Mouse (Mus musculus) embryonic facial prominence, embryonic 12.5 days (tissue): ENCODE measurements around the gene Kcnd1. TPM values are rescaled to one million over a fixed set of nuclear protein-coding genes. Genes with fewer than 3 reads are reported as not detected.

Experiments used
- microRNA counts: library from miRNA; unstranded; fragments of <30 nt; microRNA quantifications from one replicate; lab custom pipeline; 2017
- microRNA-seq: library from miRNA; unstranded; fragments of <30 nt; microRNA quantifications from one replicate; pipeline ENCODE4, GENCODE M21; 2017
- polyA plus RNA-seq: library from polyadenylated mRNA; unstranded; fragments of >200 nt; fragmentation: Nextera tagmentation; extraction: Ambion mirVana; gene quantifications from 2 replicates; pipeline ENCODE4 v1.2.1, GENCODE M21; 2016

Kcnd1 gene
- polyA plus RNA-seq, 1 experiment from 2014 or later, result 2.3 TPM

MicroRNA genes within 50 kb of the gene (microRNA counts, 519-probe panel; counts per million panel counts)
- microRNA mmu-miR-1198 (lab: Ali Mortazavi, UCI), result 3,734 counts per million, percentile 75 among the panel's probes with 10 or more counts

Small RNAs within 50 kb of the gene (microRNA-seq; reads per million reads assigned to microRNA genes)
- 39.0 reads per million, percentile 42 among the genes with 10 or more reads in this experiment for gene Mir1198

Other genes starting within 250 kb of the Kcnd1 start
- 0.08 TPM in 1 of 2 replicates, not detected in the other for gene Foxp3, start 248.6 kb upstream of the Kcnd1 start, polyA plus RNA-seq
- gene Ppp1r3f, start 248.0 kb upstream of the Kcnd1 start, polyA plus RNA-seq, result 3.5 TPM in 2 replicates
- gene Ccdc22, start 216.8 kb upstream of the Kcnd1 start, polyA plus RNA-seq, result 32.4 TPM in 2 replicates
- gene Cacna1f, start 215.2 kb upstream of the Kcnd1 start, polyA plus RNA-seq, result 0.04 and 0.09 TPM in 2 replicates
- gene Syp, start 183.8 kb upstream of the Kcnd1 start, polyA plus RNA-seq, result 7.7 and 11.1 TPM in 2 replicates
- 6.6 and 7.1 TPM in 2 replicates for gene Prickle3, start 165.0 kb upstream of the Kcnd1 start, polyA plus RNA-seq
- gene Plp2, start 150.9 kb upstream of the Kcnd1 start, polyA plus RNA-seq, result 58.4 and 63.2 TPM in 2 replicates
- gene Magix, start 141.0 kb upstream of the Kcnd1 start, polyA plus RNA-seq, result 0.11 and 0.15 TPM in 2 replicates
- 38.7 and 39.6 TPM in 2 replicates for gene Gpkow, start 125.2 kb upstream of the Kcnd1 start, polyA plus RNA-seq
- 32.3 and 33.0 TPM in 2 replicates for gene Wdr45, start 108.0 kb upstream of the Kcnd1 start, polyA plus RNA-seq
- gene Gm45208, start 100.0 kb upstream of the Kcnd1 start, polyA plus RNA-seq, result not detected in 2 replicates
- 69.9 and 71.0 TPM in 2 replicates for gene Praf2, start 93.8 kb upstream of the Kcnd1 start, polyA plus RNA-seq
- gene Ccdc120, start 71.4 kb upstream of the Kcnd1 start, polyA plus RNA-seq, result 18.9 and 27.5 TPM in 2 replicates
- gene Tfe3, start 59.7 kb upstream of the Kcnd1 start, polyA plus RNA-seq, result 31.8 and 32.1 TPM in 2 replicates
- gene Gripap1, start 32.5 kb upstream of the Kcnd1 start, polyA plus RNA-seq, result 50.4 and 53.5 TPM in 2 replicates
- 67.4 and 70.2 TPM in 2 replicates for gene Otud5, start 19.1 kb downstream of the Kcnd1 start, polyA plus RNA-seq
- gene Pim2, start 56.0 kb downstream of the Kcnd1 start, polyA plus RNA-seq, result 5.9 and 6.0 TPM in 2 replicates
- gene Slc35a2, start 61.7 kb downstream of the Kcnd1 start, polyA plus RNA-seq, result 30.4 and 33.1 TPM in 2 replicates
- 147 and 162 TPM in 2 replicates for gene Pqbp1, start 77.0 kb downstream of the Kcnd1 start, polyA plus RNA-seq
- 167 and 169 TPM in 2 replicates for gene Timm17b, start 77.1 kb downstream of the Kcnd1 start, polyA plus RNA-seq
- gene Gm10491, start 85.5 kb downstream of the Kcnd1 start, polyA plus RNA-seq, result not detected in 2 replicates
- gene Gm10490, start 87.3 kb downstream of the Kcnd1 start, polyA plus RNA-seq, result not detected in 2 replicates
- 7.1 and 9.4 TPM in 2 replicates for gene Pcsk1n, start 97.5 kb downstream of the Kcnd1 start, polyA plus RNA-seq
- not detected in 2 replicates for gene Eras, start 106.3 kb downstream of the Kcnd1 start, polyA plus RNA-seq
- gene Hdac6, start 125.6 kb downstream of the Kcnd1 start, polyA plus RNA-seq, result 49.3 and 53.7 TPM in 2 replicates
- 1.8 and 2.3 TPM in 2 replicates for gene Gata1, start 155.8 kb downstream of the Kcnd1 start, polyA plus RNA-seq
- not detected in 2 replicates for gene Glod5, start 196.2 kb downstream of the Kcnd1 start, polyA plus RNA-seq